Mouse (Mus musculus) hindbrain, embryonic 14.5 days (tissue): Measurements from ENCODE around the gene Proz. TPM values are rescaled to one million over a fixed set of nuclear protein-coding genes. Genes with fewer than 3 reads are reported as not detected.
"Not testable (repeated sequence)": the region's sequence is repeated elsewhere in the genome, so short reads cannot be mapped to it uniquely, and the experiment has no call there.

ENCODE experiments used
- ATAC-seq: fragments of 200-750 bp; cut with Nextera tagmentation; 2 replicates; pipeline ENCODE4 v1.8.0; 2017; ENCODE audit warnings: moderate number of reproducible peaks, mild to moderate bottlenecking, moderate TSS enrichment, moderate library complexity; ENCODE audit not compliant: low FRiP score
- DNase-seq: peaks from one replicate; pipeline ENCODE4 v3.0.0-alpha.2; 2015; ENCODE audit warnings: low spot score
- H3K27ac ChIP-seq: fragments of 300-500 bp; sonication (generic); 2 replicates; pipeline ENCODE4 v1.5.1; 2014; ENCODE audit warnings: mild to moderate bottlenecking, moderate library complexity
- H3K27me3 ChIP-seq: fragments of 300-500 bp; sonication (generic); 2 replicates; pipeline ENCODE4 v1.6.1; 2014; ENCODE audit warnings: mild to moderate bottlenecking, low read length, mixed read lengths; ENCODE audit not compliant: control insufficient read depth, insufficient read depth
- H3K36me3 ChIP-seq: fragments of 300-500 bp; sonication (generic); replicated peaks from 2 replicates; pipeline ENCODE4 v1.6.1; 2014; ENCODE audit not compliant: control insufficient read depth, insufficient read depth
- H3K4me1 ChIP-seq: fragments of 300-500 bp; sonication (generic); replicated peaks from 2 replicates; pipeline ENCODE4 v1.6.1; 2014; ENCODE audit warnings: antibody characterized with exemption, low read length, mixed read lengths; ENCODE audit not compliant: control insufficient read depth, insufficient read depth
- H3K4me2 ChIP-seq: fragments of 300-500 bp; sonication (generic); replicated peaks from 2 replicates; pipeline ENCODE4 v1.6.1; 2014; ENCODE audit warnings: mild to moderate bottlenecking, moderate library complexity
- H3K4me3 ChIP-seq: fragments of 300-500 bp; sonication (generic); replicated peaks from 2 replicates; pipeline ENCODE4 v1.5.1; 2014; ENCODE audit warnings: mild to moderate bottlenecking, low read length
- H3K9ac ChIP-seq: fragments of 300-500 bp; sonication (generic); 2 replicates; pipeline ENCODE4 v1.6.1; 2014
- H3K9me3 ChIP-seq: fragments of 300-500 bp; sonication (generic); 2 replicates; pipeline ENCODE4 v1.6.1; 2016; ENCODE audit warnings: low read length; ENCODE audit not compliant: control insufficient read depth
- WGBS: fragments of 180-500 bp; shearing (Covaris S2); extraction: QIAGEN DNeasy Blood & Tissue Kit; methylation state at CpG from one replicate; pipeline ENCODE4 v1.1.7; 2014; 5-methylcytosine and 5-hydroxymethylcytosine counted together
- polyA plus RNA-seq: library from polyadenylated mRNA; unstranded; fragments of >200 nt; fragmentation: Nextera tagmentation; extraction: Ambion mirVana; gene quantifications from 2 replicates; pipeline ENCODE4 v1.2.1, GENCODE M21; 2014

Gene Proz
- polyA plus RNA-seq, 1 experiment from 2014 or later, result 0.90 TPM

DNA sequence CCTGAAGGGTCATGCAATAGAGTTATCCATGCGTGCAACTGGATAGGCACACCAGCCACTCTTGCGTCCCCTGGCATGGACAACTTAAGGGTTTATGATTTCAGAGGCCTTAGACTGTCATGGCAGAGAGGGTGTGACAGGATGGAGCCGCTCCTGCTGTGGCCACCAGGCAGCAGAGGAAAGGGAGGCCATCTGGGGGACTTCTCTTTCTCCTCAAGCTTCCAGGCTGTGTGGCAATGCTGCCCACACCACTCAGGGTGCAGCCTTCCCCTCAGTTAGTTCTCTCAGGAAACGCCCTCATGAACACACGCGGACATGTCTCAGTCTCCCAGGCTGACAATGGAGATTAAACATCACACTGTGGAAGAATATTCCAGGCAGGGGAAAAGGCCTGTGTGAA is 21.7 kb upstream of the Proz start:
- DNase-seq (no peak), ATAC-seq (no peak)
- 78% methylated on average over 6 of the region's 6 CpGs for WGBS
- no peaks in the 10 kb centered on the region for H3K27me3 ChIP-seq
- H3K4me3 ChIP-seq, result no peak overlapping the region
- H3K4me2 ChIP-seq, result no peak overlapping the region
- H3K36me3 ChIP-seq, result no peaks in the 10 kb centered on the region
- H3K9ac ChIP-seq, result no peak overlapping the region
- H3K27ac ChIP-seq, result no peak overlapping the region
- no peaks in the 10 kb centered on the region for H3K4me1 ChIP-seq
- no peaks in the 10 kb centered on the region for H3K9me3 ChIP-seq

- Histone ChIP-seq H3K36me3 (no peaks in the 10 kb centered on the region), H3K27ac (no peak overlapping the region), H3K27me3 (no peaks in the 10 kb centered on the region), H3K4me2 (no peak overlapping the region), H3K4me1 (no peaks in the 10 kb centered on the region), H3K9ac (no peak overlapping the region), H3K4me3 (no peak overlapping the region), H3K9me3 (no peaks in the 10 kb centered on the region)
- ATAC-seq, result no peak
- no peak for DNase-seq
- WGBS, result 90% methylated on average over 4 of the region's 4 CpGs
These were observed 19.3 kb upstream of the Proz start for GRCm38 (mm10) chr8:13041459-13041858.

DNA sequence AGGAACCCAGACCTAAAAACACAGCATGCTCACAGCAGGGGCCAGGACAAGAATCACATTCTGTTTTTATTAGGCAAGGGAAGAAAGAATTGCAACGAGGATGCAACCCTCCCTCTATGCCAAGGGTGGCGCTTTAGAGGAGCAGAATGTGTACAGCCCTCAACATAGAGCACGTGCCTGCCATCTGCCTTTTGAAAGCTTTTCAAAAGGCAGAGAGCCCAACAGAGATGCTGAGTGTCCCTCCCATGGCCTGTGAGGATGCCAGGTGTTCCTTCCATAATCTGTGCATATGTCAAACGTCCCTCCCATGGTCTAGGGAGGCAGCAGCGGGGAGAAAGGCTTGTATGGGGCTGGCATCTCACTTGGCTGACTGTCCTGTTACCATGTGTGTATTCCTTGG is 13.1 kb upstream of the Proz start:
- H3K27ac ChIP-seq, result no peak overlapping the region
- H3K4me2 ChIP-seq, result no peak overlapping the region
- WGBS, result 53% methylated on average over 5 of the region's 5 CpGs

GRCm38 (mm10) chr8:13050550-13050949 is 10.2 kb upstream of the Proz start:
- WGBS, result 72% methylated on average over 10 of the region's 10 CpGs
- Histone ChIP-seq H3K4me3 (no peak overlapping the region), H3K9ac (no peak overlapping the region), H3K27me3 (no peaks in the 10 kb centered on the region), H3K36me3 (no peaks in the 10 kb centered on the region), H3K27ac (no peak overlapping the region), H3K9me3 (peaks cover 13% of the 10 kb centered on the region; the same call in 1 of the 2 replicates), H3K4me2 (no peak overlapping the region), H3K4me1 (no peaks in the 10 kb centered on the region)
- DNase-seq (no peak), ATAC-seq (no peak)

More for the DNA sequence above, 13.1 kb upstream of the Proz start:
- Histone ChIP-seq H3K36me3 (no peaks in the 10 kb centered on the region), H3K9me3 (peaks cover 13% of the 10 kb centered on the region; the same call in 1 of the 2 replicates), H3K4me1 (no peaks in the 10 kb centered on the region), H3K27me3 (no peaks in the 10 kb centered on the region), H3K9ac (no peak overlapping the region), H3K4me3 (no peak overlapping the region)
- ATAC-seq (no peak), DNase-seq (no peak)

DNA sequence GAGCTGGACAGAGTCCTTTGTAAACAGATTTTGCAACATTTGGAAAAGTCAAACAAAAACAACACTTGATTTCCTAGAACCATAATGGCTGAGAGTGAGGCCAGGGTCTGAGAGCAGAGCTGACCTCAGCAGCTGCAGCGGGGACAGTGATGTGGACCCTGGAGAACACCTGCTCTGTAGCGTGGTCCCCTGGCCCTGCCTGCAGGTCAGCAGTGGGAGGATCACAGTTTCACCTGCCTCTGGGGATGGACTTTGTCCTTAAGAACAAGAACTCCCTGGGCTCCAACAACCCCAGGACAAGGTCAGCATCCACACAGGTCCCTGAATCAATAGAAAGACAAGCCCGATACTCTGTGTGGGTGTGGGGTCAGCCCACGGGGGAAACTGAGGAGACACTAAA is 3.4 kb upstream of the Proz start:
- no peak overlapping the region for H3K9ac ChIP-seq
- no peak for ATAC-seq
- no peak overlapping the region for H3K4me3 ChIP-seq
- WGBS, result 93% methylated on average over 4 of the region's 4 CpGs
- no peaks in the 10 kb centered on the region for H3K9me3 ChIP-seq
- no peaks in the 10 kb centered on the region for H3K27me3 ChIP-seq
- H3K36me3 ChIP-seq, result no peaks in the 10 kb centered on the region
- no peak overlapping the region for H3K27ac ChIP-seq
- no peak for DNase-seq
- no peaks in the 10 kb centered on the region for H3K4me1 ChIP-seq
- no peak overlapping the region for H3K4me2 ChIP-seq

- 85% methylated on average over 16 of the region's 16 CpGs for WGBS
- Histone ChIP-seq H3K27ac (no peak overlapping the region), H3K9me3 (no peaks in the 10 kb centered on the region), H3K36me3 (no peaks in the 10 kb centered on the region), H3K4me2 (no peak overlapping the region), H3K4me1 (no peaks in the 10 kb centered on the region), H3K9ac (no peak overlapping the region), H3K4me3 (no peak overlapping the region), H3K27me3 (no peaks in the 10 kb centered on the region)
- DNase-seq (no peak), ATAC-seq (no peak)
These were observed 2.4 kb downstream of the Proz start for GRCm38 (mm10) chr8:13063112-13063511.

DNA sequence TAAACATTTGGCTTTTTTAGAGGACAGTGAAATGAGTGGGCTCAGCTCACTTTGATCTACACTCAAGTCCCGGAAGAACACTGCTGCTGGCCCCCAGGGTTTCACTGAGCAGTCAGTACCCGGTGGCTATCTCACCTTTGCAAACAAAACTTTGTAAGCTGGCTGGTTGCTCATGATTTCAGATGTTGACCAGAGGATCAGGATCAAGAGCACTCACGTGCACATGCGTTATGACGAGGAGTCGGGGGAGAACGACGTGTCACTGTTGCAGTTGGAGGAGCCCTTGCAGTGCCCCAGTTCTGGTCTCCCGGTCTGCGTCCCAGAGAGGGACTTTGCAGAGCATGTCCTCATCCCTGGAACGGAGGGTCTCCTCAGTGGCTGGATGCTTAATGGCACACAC is 12.5 kb downstream of the Proz start:
- no peak overlapping the region for H3K4me2 ChIP-seq
- ATAC-seq, result no peak
- H3K36me3 ChIP-seq, result peaks cover 54% of the 10 kb centered on the region
- no peak overlapping the region for H3K9ac ChIP-seq
- no peak overlapping the region for H3K27ac ChIP-seq
- DNase-seq, result no peak
- H3K27me3 ChIP-seq, result no peaks in the 10 kb centered on the region
- WGBS, result 93% methylated on average over 11 of the region's 11 CpGs
- no peaks in the 10 kb centered on the region for H3K9me3 ChIP-seq
- no peak overlapping the region for H3K4me3 ChIP-seq
- no peaks in the 10 kb centered on the region for H3K4me1 ChIP-seq

DNA sequence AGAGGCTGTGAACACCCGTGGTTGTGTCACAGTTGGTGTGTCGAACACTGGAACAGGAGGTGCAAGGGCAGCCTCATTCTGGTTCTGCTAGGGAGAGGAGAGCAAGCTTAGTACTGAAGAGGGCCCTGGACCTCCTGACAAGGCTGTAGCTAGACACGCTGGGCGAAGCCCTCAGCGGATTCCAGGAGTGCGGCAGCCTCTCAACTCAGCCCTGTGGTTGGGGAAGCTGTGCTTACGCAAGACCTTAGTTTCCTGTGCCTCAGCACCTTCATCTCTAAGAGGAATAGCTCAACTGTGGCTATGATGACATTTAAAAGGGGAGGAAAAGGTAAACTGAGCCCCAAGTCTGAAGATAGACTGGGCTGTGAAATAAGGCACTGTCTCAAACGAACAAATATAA is 14.3 kb downstream of the Proz start:
- Histone ChIP-seq H3K4me3 (no peak overlapping the region), H3K9ac (no peak overlapping the region), H3K36me3 (peaks cover 72% of the 10 kb centered on the region), H3K9me3 (no peaks in the 10 kb centered on the region), H3K4me2 (no peak overlapping the region), H3K27me3 (no peaks in the 10 kb centered on the region), H3K4me1 (no peaks in the 10 kb centered on the region), H3K27ac (no peak overlapping the region)
- WGBS, result 95% methylated on average over 8 of the region's 8 CpGs
- ATAC-seq (no peak), DNase-seq (no peak)

- H3K27me3 ChIP-seq, DNase-seq, H3K9ac ChIP-seq, H3K9me3 ChIP-seq, H3K4me3 ChIP-seq, H3K4me2 ChIP-seq, H3K27ac ChIP-seq, H3K4me1 ChIP-seq, ATAC-seq: not testable (repeated sequence)
- peaks cover 78% of the 10 kb centered on the region for H3K36me3 ChIP-seq
- WGBS, result 100% methylated on average over 1 of the region's 1 CpGs
These were observed 14.9 kb downstream of the Proz start for GRCm38 (mm10) chr8:13075579-13075978.

DNA sequence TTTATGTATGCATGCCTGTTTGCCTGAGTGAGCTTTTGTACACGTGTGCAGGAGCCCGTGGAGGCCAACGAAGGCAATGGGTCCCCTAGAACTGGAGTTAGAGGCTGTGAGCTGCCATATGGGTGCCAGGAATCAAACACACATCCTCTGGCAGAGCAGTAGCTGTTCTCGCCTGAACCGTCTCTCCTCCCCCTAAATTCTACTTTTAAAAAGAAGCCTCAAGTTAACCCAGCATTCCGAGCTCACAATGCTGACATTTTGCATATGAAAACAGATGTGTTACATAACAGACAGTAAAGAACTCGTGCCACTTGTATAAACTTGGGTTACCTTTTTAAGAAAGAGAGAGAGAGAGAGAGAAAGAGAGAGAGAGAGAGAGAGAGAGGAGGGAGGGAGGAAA is 16.8 kb downstream of the Proz start:
- WGBS, result 88% methylated on average over 7 of the region's 7 CpGs
- Histone ChIP-seq H3K4me3 (no peak overlapping the region), H3K4me2 (no peak overlapping the region), H3K27me3 (no peaks in the 10 kb centered on the region), H3K36me3 (peaks cover 97% of the 10 kb centered on the region), H3K27ac (no peak overlapping the region), H3K9ac (no peak overlapping the region), H3K4me1 (no peaks in the 10 kb centered on the region), H3K9me3 (no peaks in the 10 kb centered on the region)
- ATAC-seq, result no peak
- no peak for DNase-seq
